Mouse (Mus musculus): ENCODE data around the gene Bsn.

DNA sequence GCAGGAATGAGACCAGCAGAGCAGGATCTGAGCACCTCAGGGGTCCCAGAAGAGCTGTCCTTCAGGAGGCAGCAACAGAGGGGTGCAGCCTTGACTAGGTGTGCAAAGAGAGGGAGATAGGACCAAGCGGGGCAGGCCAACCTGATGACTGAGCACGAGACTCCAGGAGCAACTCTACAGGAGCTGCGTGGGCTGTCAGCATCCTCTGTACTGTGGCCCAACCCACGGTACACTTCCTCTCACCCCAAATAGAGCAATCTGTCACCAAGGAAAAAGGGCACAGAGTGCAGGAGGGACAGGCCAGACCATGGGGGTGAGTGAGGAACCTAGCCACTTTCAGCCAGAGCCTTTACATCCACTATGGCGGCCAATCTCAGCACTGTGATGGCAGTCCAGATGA is 33.4 kb downstream of the Bsn start:
- TF ChIP-seq EP300 (IDR thresholded peaks at IDR 0.05; ENCODE audit: low read depth) (no peak), CTCF (IDR thresholded peaks at IDR 0.05; ENCODE audit: low read depth) (no peak)
